Mouse (Mus musculus): ENCODE results near the gene Tsc22d1.

Gene Tsc22d1

GRCm38 (mm10) chr14:76414862-76415780, at the start of gene Tsc22d1:
Tsc22d1 (plus strand) TSS chr14:76414961.
- DNase-seq (ENCODE audit: low spot score), result peak; percentile 18

GRCm38 (mm10) chr14:76373638-76374037, 41.1 kb upstream of the Tsc22d1 start:
- no peak for DNase-seq (ENCODE audit: low spot score)

- no peak for DNase-seq (ENCODE audit: low spot score)
These were observed 40.2 kb upstream of the Tsc22d1 start for GRCm38 (mm10) chr14:76374601-76375000.

DNA sequence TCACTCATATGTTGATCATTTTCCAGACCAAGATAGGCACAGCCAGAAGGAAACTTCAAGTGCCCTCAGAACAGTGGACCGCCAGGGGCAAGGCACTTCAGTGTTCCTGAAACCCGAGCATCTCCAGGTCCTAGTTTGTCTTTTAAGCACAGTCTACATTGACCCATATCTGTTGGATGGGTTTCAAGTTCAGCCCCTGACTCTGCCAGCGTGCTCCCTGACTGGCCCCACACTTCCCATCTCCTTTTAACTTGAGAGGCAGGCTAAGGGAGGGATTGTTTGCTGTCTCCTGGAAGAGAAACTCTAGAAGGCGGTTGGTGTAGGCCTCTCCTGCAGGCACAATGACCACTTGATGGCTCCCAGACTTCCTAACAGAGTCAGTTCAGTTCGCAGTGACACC, 38.2 kb upstream of the Tsc22d1 start:
- no peak for DNase-seq (ENCODE audit: low spot score)

- DNase-seq (ENCODE audit: low spot score), result no peak
These were observed 35.4 kb upstream of the Tsc22d1 start for GRCm38 (mm10) chr14:76379411-76379810.

DNA sequence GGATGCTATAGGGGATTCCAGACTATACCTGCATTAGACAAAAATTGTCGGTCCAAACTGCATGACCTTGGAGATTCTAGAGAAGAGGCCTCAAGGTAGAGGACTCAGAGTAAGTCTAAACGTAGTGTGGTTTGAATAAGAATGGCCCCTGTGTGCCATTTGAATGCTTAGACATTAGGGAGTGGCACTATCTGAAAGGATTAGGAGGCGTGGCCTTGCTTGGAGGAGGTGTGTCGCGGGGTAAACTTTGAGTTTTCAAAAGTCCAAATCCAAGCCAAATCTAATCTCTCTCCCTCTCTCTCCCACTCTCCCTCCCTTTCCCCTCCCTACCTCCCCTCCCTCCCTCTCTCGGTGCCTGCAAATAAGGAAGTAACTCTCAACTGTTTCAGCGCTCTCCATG, 26.7 kb upstream of the Tsc22d1 start:
- no peak for DNase-seq (ENCODE audit: low spot score)

DNA sequence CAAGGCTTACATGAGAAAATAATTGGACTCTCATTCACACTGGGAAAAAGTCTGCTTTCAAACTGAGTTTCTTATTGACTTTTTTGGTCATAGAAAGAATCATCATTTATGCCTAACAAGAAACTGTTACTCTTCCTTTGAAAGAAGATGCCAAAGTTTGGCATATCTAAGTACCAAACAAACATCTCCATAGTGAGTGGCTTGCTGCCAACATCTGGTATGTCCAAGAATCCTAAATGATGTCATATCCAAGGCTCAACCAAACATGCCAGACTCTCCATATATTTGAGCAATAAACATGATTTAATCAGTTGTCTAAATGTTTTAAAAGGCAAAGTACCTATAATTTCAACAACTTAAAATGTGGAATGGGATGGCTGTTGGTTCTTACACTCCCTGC, 16.5 kb upstream of the Tsc22d1 start:
- DNase-seq (ENCODE audit: low spot score), result no peak

DNA sequence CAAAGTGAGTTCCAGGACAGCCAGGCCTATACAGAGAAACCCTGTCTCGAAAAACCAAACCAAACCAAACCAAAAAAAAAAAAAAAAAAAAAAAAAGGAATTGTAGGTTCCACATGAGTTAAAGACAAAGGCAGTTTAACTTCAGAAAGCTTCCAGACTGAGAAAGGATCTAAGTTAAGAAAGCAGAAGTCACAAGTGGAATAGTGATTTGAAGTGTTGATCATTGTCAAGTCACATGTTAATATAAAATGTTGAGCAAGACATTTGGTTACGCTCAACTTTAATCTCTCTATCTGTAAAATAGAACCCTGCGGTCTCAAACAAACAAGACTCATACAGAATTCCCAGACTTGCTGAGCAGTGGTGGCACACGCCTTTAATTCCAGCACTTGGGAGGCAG, 12.2 kb upstream of the Tsc22d1 start:
- no peak for DNase-seq (ENCODE audit: low spot score)

DNA sequence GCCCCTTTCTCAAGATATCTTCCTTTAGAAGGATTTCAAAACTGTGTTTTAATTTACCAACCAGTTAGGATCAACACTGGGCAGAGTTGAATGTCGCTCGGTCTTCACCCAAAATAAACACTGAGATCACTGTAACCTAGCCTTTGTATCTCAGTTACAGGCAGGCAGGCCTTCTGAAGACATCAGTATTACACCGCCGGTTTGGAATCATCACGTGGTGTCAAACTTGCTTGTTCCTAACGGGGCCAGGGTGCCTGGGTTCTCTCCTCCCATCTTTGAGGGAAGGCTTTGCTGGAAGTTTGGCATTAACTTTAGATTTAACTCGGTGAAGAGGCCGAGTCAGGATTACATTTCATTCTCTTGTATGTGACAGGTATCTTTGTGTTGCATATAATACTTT, 5.7 kb upstream of the Tsc22d1 start:
- DNase-seq (ENCODE audit: low spot score), result no peak

DNA sequence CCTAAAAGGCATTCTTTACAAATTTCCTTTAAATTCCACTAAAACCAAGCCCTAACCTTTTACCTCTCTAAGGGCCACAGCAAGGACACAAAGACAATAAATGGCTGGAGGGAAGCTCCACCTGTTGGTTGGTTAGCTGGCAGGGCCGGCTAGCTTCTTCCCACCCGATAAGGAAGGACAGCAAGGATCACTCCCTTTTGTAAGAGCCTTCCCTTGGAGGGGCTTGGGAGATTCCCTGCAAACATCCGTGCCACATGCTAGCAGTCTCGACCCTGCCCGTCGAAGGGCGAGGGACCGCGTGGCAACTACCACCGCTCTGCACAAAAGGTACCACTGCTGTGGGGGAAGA, 1.0 kb upstream of the Tsc22d1 start:
- DNase-seq (ENCODE audit: low spot score), result peak; percentile 73

DNA sequence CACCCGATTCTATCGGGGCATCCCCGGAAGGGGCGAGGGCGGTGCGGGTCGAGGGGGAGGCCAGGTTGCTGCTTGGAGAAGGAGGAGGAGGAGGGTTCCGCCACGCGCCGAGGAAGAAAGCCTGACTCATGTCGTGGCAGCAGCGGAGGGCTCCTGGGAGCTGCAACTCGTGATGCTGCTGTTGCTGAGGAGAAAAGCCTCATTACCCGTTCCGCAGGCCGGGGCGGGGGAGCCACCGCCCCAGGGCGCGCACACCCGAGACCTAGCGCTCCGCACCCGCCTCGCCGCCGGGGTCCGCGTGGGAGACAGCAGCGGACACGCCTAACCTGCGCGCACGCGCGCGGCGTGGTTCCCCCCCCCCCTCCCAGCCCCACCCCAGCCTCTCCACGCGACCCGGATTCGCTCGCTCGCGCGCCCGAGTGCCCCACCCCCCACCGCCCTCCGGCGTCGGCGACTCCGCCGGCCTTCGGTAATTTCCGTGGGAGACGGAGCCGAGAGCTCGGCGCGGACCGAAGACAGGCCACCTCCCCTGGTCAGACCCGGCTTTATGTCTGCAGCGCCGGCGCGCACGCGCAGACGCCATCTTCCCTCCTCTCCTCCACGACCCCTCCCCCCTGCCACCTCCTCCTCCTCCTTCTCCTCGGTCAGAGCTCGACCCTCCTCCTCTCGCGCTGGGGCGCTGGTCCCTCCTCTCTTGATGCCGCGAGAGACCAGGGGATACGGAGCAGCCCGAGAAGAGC, 469 bp upstream of the Tsc22d1 start:
- DNase-seq (ENCODE audit: low spot score), result peak; percentile 98

GRCm38 (mm10) chr14:76415781-76416301, 1.1 kb downstream of the Tsc22d1 start:
- peak; percentile 74 for DNase-seq (ENCODE audit: low spot score)

DNA sequence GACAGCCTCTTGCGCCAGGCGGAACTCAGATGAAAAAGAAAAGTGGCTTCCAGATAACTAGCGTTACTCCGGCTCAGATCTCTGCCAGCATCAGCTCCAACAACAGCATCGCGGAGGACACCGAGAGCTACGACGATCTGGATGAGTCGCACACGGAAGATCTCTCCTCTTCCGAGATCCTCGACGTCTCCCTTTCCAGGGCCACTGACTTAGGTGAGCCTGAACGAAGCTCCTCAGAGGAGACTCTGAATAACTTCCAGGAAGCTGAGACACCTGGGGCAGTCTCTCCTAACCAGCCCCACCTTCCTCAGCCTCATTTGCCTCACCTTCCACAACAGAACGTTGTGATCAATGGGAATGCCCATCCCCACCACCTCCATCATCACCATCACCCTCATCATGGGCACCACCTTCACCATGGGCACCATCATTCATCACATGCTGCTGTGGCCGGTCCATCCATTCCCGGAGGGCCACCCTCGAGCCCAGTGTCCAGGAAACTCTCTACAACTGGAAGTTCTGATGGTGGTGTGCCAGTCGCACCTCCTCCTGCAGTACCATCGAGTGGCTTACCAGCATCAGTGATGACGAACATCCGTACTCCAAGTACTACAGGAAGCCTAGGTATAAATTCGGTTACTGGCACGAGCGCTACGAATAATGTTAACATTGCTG, 1.7 kb downstream of the Tsc22d1 start:
- DNase-seq (ENCODE audit: low spot score), result no peak

- DNase-seq (ENCODE audit: low spot score), result no peak
These were observed 2.6 kb downstream of the Tsc22d1 start for GRCm38 (mm10) chr14:76417346-76417745.

DNA sequence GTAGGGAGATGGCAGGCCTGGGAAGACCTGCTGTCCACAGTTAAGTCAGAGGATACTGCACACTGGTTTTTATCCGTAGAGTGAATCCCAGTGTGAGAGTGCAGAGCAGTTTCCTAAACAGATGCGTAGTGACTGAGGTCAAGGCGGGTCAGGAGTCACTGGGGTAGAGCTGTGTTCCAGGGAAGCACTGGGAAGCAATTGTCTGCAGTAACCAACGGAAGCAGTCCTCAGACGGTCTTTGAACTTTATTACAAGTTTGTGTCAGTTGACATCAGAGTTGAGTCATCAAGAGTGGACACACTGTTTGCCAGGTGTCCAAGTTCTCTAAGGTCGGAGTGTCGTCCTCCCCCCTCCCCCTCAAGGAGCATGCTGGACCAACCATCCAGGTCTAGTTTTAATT, 6.0 kb downstream of the Tsc22d1 start:
- DNase-seq (ENCODE audit: low spot score), result peak; percentile 73

GRCm38 (mm10) chr14:76421162-76421561, 6.4 kb downstream of the Tsc22d1 start:
- DNase-seq (ENCODE audit: low spot score), result no peak

DNA sequence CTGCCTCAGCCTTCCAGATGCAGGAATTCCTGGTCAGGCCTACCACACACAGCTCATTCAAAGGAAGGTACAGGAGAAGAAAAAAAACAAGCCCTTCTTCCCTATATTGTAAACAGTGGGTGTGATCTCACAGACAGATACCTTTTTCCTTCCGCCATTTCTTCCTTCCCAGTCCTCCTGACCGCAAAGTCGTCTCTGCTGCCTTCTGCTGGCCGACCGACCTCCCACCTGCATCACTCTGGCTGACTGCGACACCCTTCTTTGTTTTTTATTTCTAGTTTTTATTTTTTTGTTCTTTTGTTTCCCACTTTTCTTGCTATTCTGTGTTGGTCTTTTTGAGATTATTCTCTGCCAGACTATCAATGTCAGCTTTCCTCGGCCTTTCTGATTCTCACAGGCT, 10.7 kb downstream of the Tsc22d1 start:
- no peak for DNase-seq (ENCODE audit: low spot score)

GRCm38 (mm10) chr14:76425986-76426530, 11.3 kb downstream of the Tsc22d1 start:
- no peak for DNase-seq (ENCODE audit: low spot score)

GRCm38 (mm10) chr14:76428855-76429254, 14.1 kb downstream of the Tsc22d1 start:
- DNase-seq (ENCODE audit: low spot score), result no peak

DNA sequence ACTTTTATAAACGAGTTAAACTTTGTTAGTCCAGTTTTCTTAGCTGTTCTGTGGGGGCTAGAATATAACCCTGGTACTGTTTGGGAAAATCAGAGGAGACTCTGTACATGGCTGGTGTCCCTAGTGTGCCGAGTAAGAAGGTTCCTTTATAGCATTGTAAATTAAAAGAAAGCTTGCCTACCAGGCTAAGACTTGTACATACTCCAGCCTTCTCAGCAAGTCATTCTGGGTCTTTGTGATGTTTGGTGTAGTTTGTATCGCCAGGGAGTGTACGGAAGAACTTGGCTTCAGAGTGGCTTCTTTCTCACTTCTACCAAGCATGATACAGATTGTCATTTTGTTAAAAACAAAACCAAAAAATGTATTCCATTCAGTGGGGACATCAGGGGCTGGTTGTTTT, 17.2 kb downstream of the Tsc22d1 start:
- DNase-seq (ENCODE audit: low spot score), result no peak

DNA sequence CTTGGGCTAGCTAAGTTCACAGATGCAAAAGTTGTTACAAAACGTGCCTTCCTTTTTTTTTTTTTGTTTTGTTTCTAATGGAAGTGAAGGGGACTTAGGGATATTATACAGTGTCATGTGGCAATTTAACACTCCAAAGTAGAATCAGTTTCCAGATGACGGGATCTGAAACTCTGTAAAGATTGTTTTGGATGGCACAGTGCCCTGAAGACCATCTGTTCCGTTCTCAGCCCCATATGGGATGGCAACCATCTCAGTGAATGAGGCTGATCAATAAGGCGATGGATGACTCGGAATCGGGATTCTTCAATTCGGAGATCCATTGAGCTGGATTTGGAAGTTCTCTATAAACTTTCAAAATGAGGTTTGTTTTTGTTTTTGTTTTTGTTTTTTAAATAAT, 17.6 kb downstream of the Tsc22d1 start:
- DNase-seq (ENCODE audit: low spot score), result no peak

GRCm38 (mm10) chr14:76432816-76433215, 18.1 kb downstream of the Tsc22d1 start:
- DNase-seq (ENCODE audit: low spot score), result no peak

Measured in embryo, embryonic 10 days (tissue).